Mouse (Mus musculus): ENCODE data around the gene Sgms1.

DNA sequence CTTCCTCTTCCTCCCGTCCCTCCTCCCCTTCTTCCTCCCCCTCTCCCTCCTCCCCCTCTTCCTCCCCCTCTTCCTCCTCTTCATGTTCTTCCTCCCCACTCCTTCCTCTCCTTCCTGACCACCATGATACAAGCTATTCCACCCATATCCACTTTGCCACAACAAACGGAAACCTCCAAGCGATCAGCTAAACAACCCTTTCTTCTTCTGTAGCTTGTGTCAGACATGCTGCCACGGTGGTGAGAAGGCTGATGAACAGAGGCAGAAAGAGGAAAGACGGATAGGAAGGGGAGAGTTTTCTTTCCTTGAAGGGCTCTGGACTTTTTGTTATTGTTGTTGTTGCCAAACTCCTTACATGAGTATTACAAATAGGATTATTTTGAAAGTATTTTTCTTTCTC lies 14.9 kb upstream of the Sgms1 start:
- TF ChIP-seq POLR2A (IDR thresholded peaks at IDR 0.05; ENCODE audit: low read depth, low read length) (no peak), CTCF (conservative IDR thresholded peaks at IDR 0.05; ENCODE audit: insufficient read depth, insufficient read length, low read depth, low read length) (no peak)
